Mouse (Mus musculus) megakaryocyte, embryonic 14.5 days (primary cell): ENCODE measurements around the gene Babam1.

Experiments
- FLI1 ChIP-seq: IDR thresholded peaks from 2 replicates; pipeline ENCODE4 v1.6.1; 2012; ENCODE audit warnings: low read length, inconsistent platforms, mixed read lengths
- GATA1 ChIP-seq: IDR thresholded peaks from 3 replicates; pipeline ENCODE4 v1.6.1; 2012; ENCODE audit warnings: mixed read lengths, low read length, inconsistent platforms, borderline replicate concordance

DNA sequence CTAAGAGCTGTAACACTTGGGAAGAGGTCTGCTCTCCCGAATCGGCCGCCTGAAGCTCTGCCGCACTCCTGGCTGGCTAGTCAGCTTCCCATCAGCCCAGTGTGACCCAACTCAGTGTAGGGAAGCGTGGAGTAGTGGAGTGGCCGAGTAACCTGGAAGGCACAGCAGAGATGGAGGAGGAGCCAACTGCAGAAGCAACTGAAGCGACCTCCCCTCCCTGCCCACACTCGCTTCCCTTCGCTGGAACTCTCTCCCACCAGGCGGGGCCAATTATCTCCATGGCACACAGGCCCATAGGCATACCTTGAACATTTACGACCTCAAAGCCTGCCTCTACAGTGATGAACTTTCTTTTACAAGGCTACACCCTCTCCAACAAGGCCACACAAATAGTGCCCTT lies 55.1 kb downstream of the Babam1 start:
- TF ChIP-seq GATA1 (no peak), FLI1 (no peak)
